In the genomic region with DNA sequence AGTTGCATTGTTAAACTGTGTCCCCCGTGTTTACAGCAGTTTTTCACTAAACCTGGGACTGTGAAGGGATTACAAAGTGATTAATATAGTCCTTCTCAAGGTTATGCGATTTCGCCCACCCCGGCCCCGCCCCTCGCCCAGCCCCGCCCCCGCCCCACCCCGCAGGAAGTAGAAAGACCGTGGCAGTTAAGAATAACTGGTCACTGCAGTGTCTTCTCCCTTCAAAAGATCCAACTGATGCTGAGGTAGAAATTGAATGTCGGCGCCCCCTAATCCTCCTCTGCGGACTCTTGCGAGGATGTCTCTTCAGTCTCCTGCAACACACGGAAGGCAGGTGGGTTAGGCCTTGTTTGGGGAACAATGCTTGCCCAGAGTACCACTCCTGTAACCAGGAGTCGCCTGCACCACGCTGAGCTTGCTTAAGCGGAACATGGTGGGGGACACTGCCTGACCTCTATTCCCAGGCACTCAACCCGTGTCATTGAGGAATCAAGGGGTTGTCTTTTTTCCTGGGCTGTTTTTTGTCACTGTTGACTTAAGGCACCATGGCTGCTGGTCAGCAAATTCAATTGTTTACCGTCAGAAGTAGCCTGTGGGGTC, we compare ENCODE assay signal across 14 mouse cellular contexts.
DNase-seq lines count a peak whose midpoint lies in the region; ATAC-seq and TF ChIP-seq lines count a peak whose summit lies in the region.
"Had no signal": no experiment of that assay in that cellular context is flagged by ENCODE, and none has a peak within 500 bp of the region (broad histone marks: within the 10 kb centered on the region; RNA-seq: fewer than 3 reads in every experiment).

No protein-coding gene starts in this region.

- no peaks in the 10 kb centered on the region for H3K36me3 ChIP-seq in kidney, postnatal 0 days (ENCODE audit: insufficient read depth, low read length)
- H3K36me3 ChIP-seq in embryonic facial prominence, embryonic 13.5 days: peaks cover 14% of the 10 kb centered on the region
- peaks cover 30% of the 10 kb centered on the region for H3K36me3 ChIP-seq in limb, embryonic 13.5 days
- no peaks in the 10 kb centered on the region for H3K36me3 ChIP-seq in midbrain, embryonic 13.5 days

- no peak for TF ChIP-seq CTCF in kidney, postnatal 0 days (IDR thresholded peaks at IDR 0.05; ENCODE audit: low read depth)

- no peak for DNase-seq in kidney, postnatal 0 days (ENCODE audit: low spot score)
- no peak for DNase-seq in kidney, adult 18-20 months
- no peak for DNase-seq in thymus, postnatal 4 days
- DNase-seq: heart, adult 18-20 months; heart, postnatal 4 days; lung, postnatal 10 days; thymus, postnatal 36 days had no signal

- H3K4me2 ChIP-seq in kidney, postnatal 0 days (ENCODE audit: low read length): peak overlapping the region; percentile 43
- H3K4me2 ChIP-seq in embryonic facial prominence, embryonic 13.5 days: no peak overlapping the region
- H3K4me2 ChIP-seq in limb, embryonic 13.5 days (replicated peaks): no peak overlapping the region; the same call in 1 of the 2 replicates
- no peak overlapping the region for H3K4me2 ChIP-seq in midbrain, embryonic 13.5 days (replicated peaks)
- H3K4me2 ChIP-seq: forebrain, embryonic 12.5 days had no signal

- H3K27ac ChIP-seq in kidney, postnatal 0 days: peak overlapping the region; percentile 9; the same call in 1 of the 2 replicates
- H3K27ac ChIP-seq in embryonic facial prominence, embryonic 13.5 days: peak overlapping the region; percentile 57; the same call in 1 of the 2 replicates
- peak overlapping the region; percentile 52; the same call in 1 of the 2 replicates for H3K27ac ChIP-seq in limb, embryonic 13.5 days
- H3K27ac ChIP-seq in midbrain, embryonic 13.5 days: no peak overlapping the region
- H3K27ac ChIP-seq: forebrain, embryonic 12.5 days had no signal

- 54% methylated on average over 20 of the region's 20 CpGs for WGBS in kidney, postnatal 0 days
- 61% methylated on average over 20 of the region's 20 CpGs for WGBS in embryonic facial prominence, embryonic 13.5 days
- WGBS in limb, embryonic 13.5 days: 70% methylated on average over 20 of the region's 20 CpGs
- WGBS in midbrain, embryonic 13.5 days: 58% methylated on average over 20 of the region's 20 CpGs

- no peak for ATAC-seq in kidney, postnatal 0 days (replicated peaks; ENCODE audit: low FRiP score, low read depth)
- ATAC-seq in embryonic facial prominence, embryonic 13.5 days (ENCODE audit: insufficient number of reproducible peaks, insufficient read depth, low FRiP score, low TSS enrichment, low read depth): no peak
- no peak for ATAC-seq in limb, embryonic 13.5 days (ENCODE audit: low FRiP score, low read depth)
- ATAC-seq in megakaryocyte progenitor cell, adult 5-6 weeks (replicated peaks; ENCODE audit: poor library complexity): peak; percentile 20
- no peak for ATAC-seq in midbrain, embryonic 13.5 days
- ATAC-seq: inflammation-experienced regulatory T-cells, adult 6 months; Patski had no signal

- H3K4me1 ChIP-seq in kidney, postnatal 0 days (replicated peaks; ENCODE audit: insufficient read depth, low read length): peaks cover 22% of the 10 kb centered on the region
- peaks cover 40% of the 10 kb centered on the region for H3K4me1 ChIP-seq in embryonic facial prominence, embryonic 13.5 days
- peaks cover 47% of the 10 kb centered on the region for H3K4me1 ChIP-seq in limb, embryonic 13.5 days
- peaks cover 10% of the 10 kb centered on the region for H3K4me1 ChIP-seq in midbrain, embryonic 13.5 days (replicated peaks)

- no peaks in the 10 kb centered on the region for H3K27me3 ChIP-seq in kidney, postnatal 0 days (ENCODE audit: insufficient read depth, low read length)
- no peaks in the 10 kb centered on the region for H3K27me3 ChIP-seq in embryonic facial prominence, embryonic 13.5 days
- peaks cover 12% of the 10 kb centered on the region; the same call in 1 of the 2 replicates for H3K27me3 ChIP-seq in limb, embryonic 13.5 days
- no peaks in the 10 kb centered on the region for H3K27me3 ChIP-seq in midbrain, embryonic 13.5 days
- H3K27me3 ChIP-seq: forebrain, embryonic 12.5 days; Patski had no signal

- H3K9ac ChIP-seq in kidney, postnatal 0 days (ENCODE audit: low read depth, low read length): no peak overlapping the region
- no peak overlapping the region for H3K9ac ChIP-seq in embryonic facial prominence, embryonic 13.5 days
- no peak overlapping the region for H3K9ac ChIP-seq in limb, embryonic 13.5 days
- no peak overlapping the region for H3K9ac ChIP-seq in midbrain, embryonic 13.5 days (replicated peaks)
- H3K9ac ChIP-seq: forebrain, embryonic 12.5 days had no signal

- peak overlapping the region; percentile 26 for H3K4me3 ChIP-seq in kidney, postnatal 0 days (replicated peaks; ENCODE audit: low read depth, low read length)
- no peak overlapping the region for H3K4me3 ChIP-seq in embryonic facial prominence, embryonic 13.5 days
- no peak overlapping the region for H3K4me3 ChIP-seq in limb, embryonic 13.5 days
- H3K4me3 ChIP-seq in midbrain, embryonic 13.5 days (replicated peaks): no peak overlapping the region
- H3K4me3 ChIP-seq: forebrain, embryonic 12.5 days had no signal

- no peaks in the 10 kb centered on the region for H3K9me3 ChIP-seq in kidney, postnatal 0 days (replicated peaks; ENCODE audit: low read length)
- H3K9me3 ChIP-seq in embryonic facial prominence, embryonic 13.5 days: no peaks in the 10 kb centered on the region
- no peaks in the 10 kb centered on the region for H3K9me3 ChIP-seq in limb, embryonic 13.5 days
- no peaks in the 10 kb centered on the region for H3K9me3 ChIP-seq in midbrain, embryonic 13.5 days
- H3K9me3 ChIP-seq: forebrain, embryonic 12.5 days had no signal
